Mouse (Mus musculus) stomach, embryonic 15.5 days (tissue): ENCODE measurements at regions not wholly inside any gene's neighbourhood (a gene's known extent, or its start where the extent isn't known, plus 50 kb on each side); places are given as distances from the start of the nearest gene placed in this dataset.

Experiments used
- ATAC-seq: fragments of 200-750 bp; cut with Nextera tagmentation; 2 replicates; pipeline ENCODE4 v1.8.0; 2017; ENCODE audit warnings: low read depth, moderate number of reproducible peaks, moderate TSS enrichment; ENCODE audit not compliant: insufficient read depth, low FRiP score
- H3K27ac ChIP-seq: fragments of 300-500 bp; sonication (generic); 2 replicates; pipeline ENCODE4 v1.5.1; 2015; ENCODE audit warnings: mild to moderate bottlenecking, inconsistent platforms
- H3K27me3 ChIP-seq: fragments of 300-500 bp; sonication (generic); replicated peaks from 2 replicates; pipeline ENCODE4 v1.6.1; 2015; ENCODE audit warnings: inconsistent platforms
- H3K36me3 ChIP-seq: fragments of 300-500 bp; sonication (generic); 2 replicates; pipeline ENCODE4 v1.6.1; 2015; ENCODE audit warnings: inconsistent platforms
- H3K4me1 ChIP-seq: fragments of 300-500 bp; sonication (generic); 2 replicates; pipeline ENCODE4 v1.6.1; 2015; ENCODE audit warnings: inconsistent platforms
- H3K4me2 ChIP-seq: fragments of 300-500 bp; sonication (generic); 2 replicates; pipeline ENCODE4 v1.6.1; 2015; ENCODE audit warnings: mild to moderate bottlenecking, inconsistent platforms
- H3K4me3 ChIP-seq: fragments of 300-500 bp; sonication (generic); replicated peaks from 2 replicates; pipeline ENCODE4 v1.5.1; 2015; ENCODE audit warnings: inconsistent platforms
- H3K9ac ChIP-seq: fragments of 300-500 bp; sonication (generic); 2 replicates; pipeline ENCODE4 v1.6.1; 2015; ENCODE audit warnings: inconsistent platforms
- H3K9me3 ChIP-seq: fragments of 300-500 bp; sonication (generic); 2 replicates; pipeline ENCODE4 v1.6.1; 2016; ENCODE audit warnings: inconsistent platforms
- WGBS: fragments of 180-500 bp; shearing (Covaris S2); methylation state at CpG from one replicate; pipeline ENCODE4 v1.1.7; 2015; 5-methylcytosine and 5-hydroxymethylcytosine counted together

GRCm38 (mm10) chr4:127750781-127751180, 220.0 kb downstream of the CK137956 start:
- WGBS: 89% methylated on average over 3 of the region's 3 CpGs
- no peaks in the 10 kb centered on the region for H3K36me3 ChIP-seq
- H3K4me3 ChIP-seq: no peak overlapping the region
- no peak overlapping the region for H3K27ac ChIP-seq
- no peak overlapping the region for H3K4me2 ChIP-seq
- no peaks in the 10 kb centered on the region for H3K27me3 ChIP-seq
- ATAC-seq: no peak
- H3K9ac ChIP-seq: no peak overlapping the region
- H3K4me1 ChIP-seq: no peaks in the 10 kb centered on the region
- H3K9me3 ChIP-seq: no peaks in the 10 kb centered on the region

- no peaks in the 10 kb centered on the region for H3K36me3 ChIP-seq
- H3K4me2 ChIP-seq: no peak overlapping the region
- H3K27me3 ChIP-seq: no peaks in the 10 kb centered on the region
- H3K9me3 ChIP-seq: no peaks in the 10 kb centered on the region
- no peak overlapping the region for H3K9ac ChIP-seq
- ATAC-seq: no peak
- 71% methylated on average over 5 of the region's 5 CpGs for WGBS
- H3K4me3 ChIP-seq: no peak overlapping the region
- no peak overlapping the region for H3K27ac ChIP-seq
- no peaks in the 10 kb centered on the region for H3K4me1 ChIP-seq
Observed at GRCm38 (mm10) chr4:127747876-127748275, 222.9 kb downstream of the CK137956 start.

GRCm38 (mm10) chr4:127736781-127737180, 234.0 kb downstream of the CK137956 start:
- Histone ChIP-seq H3K36me3 (no peaks in the 10 kb centered on the region), H3K9me3 (no peaks in the 10 kb centered on the region), H3K9ac (no peak overlapping the region), H3K27ac (no peak overlapping the region), H3K4me3 (no peak overlapping the region), H3K4me1 (no peaks in the 10 kb centered on the region), H3K27me3 (no peaks in the 10 kb centered on the region), H3K4me2 (no peak overlapping the region)
- ATAC-seq: no peak
- 81% methylated on average over 2 of the region's 2 CpGs for WGBS

GRCm38 (mm10) chr4:127736151-127736550, 234.6 kb downstream of the CK137956 start:
- no peaks in the 10 kb centered on the region for H3K36me3 ChIP-seq
- WGBS: 53% methylated on average over 5 of the region's 5 CpGs
- no peaks in the 10 kb centered on the region for H3K27me3 ChIP-seq
- H3K9ac ChIP-seq: no peak overlapping the region
- H3K4me2 ChIP-seq: no peak overlapping the region
- no peaks in the 10 kb centered on the region for H3K9me3 ChIP-seq
- no peak for ATAC-seq
- no peak overlapping the region for H3K27ac ChIP-seq
- H3K4me3 ChIP-seq: no peak overlapping the region
- H3K4me1 ChIP-seq: no peaks in the 10 kb centered on the region

GRCm38 (mm10) chr4:127734641-127735040, 236.1 kb downstream of the CK137956 start:
- WGBS: 45% methylated on average over 8 of the region's 8 CpGs
- Histone ChIP-seq H3K27ac (no peak overlapping the region), H3K9me3 (no peaks in the 10 kb centered on the region), H3K36me3 (no peaks in the 10 kb centered on the region), H3K4me3 (no peak overlapping the region), H3K4me1 (no peaks in the 10 kb centered on the region), H3K9ac (no peak overlapping the region), H3K4me2 (no peak overlapping the region), H3K27me3 (no peaks in the 10 kb centered on the region)
- no peak for ATAC-seq

GRCm38 (mm10) chr4:127718661-127719060, 252.1 kb downstream of the CK137956 start:
- no peak overlapping the region for H3K4me3 ChIP-seq
- no peaks in the 10 kb centered on the region for H3K36me3 ChIP-seq
- H3K9me3 ChIP-seq: no peaks in the 10 kb centered on the region
- ATAC-seq: no peak
- WGBS: 70% methylated on average over 5 of the region's 5 CpGs
- no peak overlapping the region for H3K9ac ChIP-seq
- no peak overlapping the region for H3K27ac ChIP-seq
- H3K4me2 ChIP-seq: no peak overlapping the region
- H3K4me1 ChIP-seq: no peaks in the 10 kb centered on the region
- H3K27me3 ChIP-seq: no peaks in the 10 kb centered on the region

GRCm38 (mm10) chr4:127712274-127712673, 258.5 kb downstream of the CK137956 start:
- ATAC-seq: no peak
- H3K4me1 ChIP-seq: no peaks in the 10 kb centered on the region
- no peaks in the 10 kb centered on the region for H3K36me3 ChIP-seq
- 92% methylated on average over 10 of the region's 10 CpGs for WGBS
- H3K4me2 ChIP-seq: no peak overlapping the region
- H3K9me3 ChIP-seq: no peaks in the 10 kb centered on the region
- H3K4me3 ChIP-seq: no peak overlapping the region
- no peak overlapping the region for H3K9ac ChIP-seq
- no peak overlapping the region for H3K27ac ChIP-seq
- no peaks in the 10 kb centered on the region for H3K27me3 ChIP-seq

- no peaks in the 10 kb centered on the region for H3K27me3 ChIP-seq
- WGBS: 65% methylated on average over 4 of the region's 4 CpGs
- no peak overlapping the region for H3K9ac ChIP-seq
- no peaks in the 10 kb centered on the region for H3K36me3 ChIP-seq
- ATAC-seq: no peak
- no peaks in the 10 kb centered on the region for H3K4me1 ChIP-seq
- no peaks in the 10 kb centered on the region for H3K9me3 ChIP-seq
- no peak overlapping the region for H3K27ac ChIP-seq
- no peak overlapping the region for H3K4me2 ChIP-seq
- no peak overlapping the region for H3K4me3 ChIP-seq
Observed at GRCm38 (mm10) chr4:127710816-127711215, 259.9 kb downstream of the CK137956 start.

GRCm38 (mm10) chr4:127709746-127710145, 261.0 kb downstream of the CK137956 start:
- ATAC-seq: no peak
- Histone ChIP-seq H3K4me3 (no peak overlapping the region), H3K36me3 (no peaks in the 10 kb centered on the region), H3K9ac (no peak overlapping the region), H3K27me3 (no peaks in the 10 kb centered on the region), H3K4me1 (no peaks in the 10 kb centered on the region), H3K4me2 (no peak overlapping the region), H3K9me3 (no peaks in the 10 kb centered on the region), H3K27ac (no peak overlapping the region)
- WGBS: 86% methylated on average over 6 of the region's 6 CpGs

GRCm38 (mm10) chr4:127708186-127708585, 262.6 kb downstream of the CK137956 start:
- H3K9ac ChIP-seq: no peak overlapping the region
- no peaks in the 10 kb centered on the region for H3K27me3 ChIP-seq
- WGBS: 70% methylated on average over 3 of the region's 3 CpGs
- no peaks in the 10 kb centered on the region for H3K4me1 ChIP-seq
- H3K36me3 ChIP-seq: no peaks in the 10 kb centered on the region
- no peaks in the 10 kb centered on the region for H3K9me3 ChIP-seq
- H3K27ac ChIP-seq: no peak overlapping the region
- ATAC-seq: no peak
- H3K4me3 ChIP-seq: no peak overlapping the region
- H3K4me2 ChIP-seq: no peak overlapping the region

GRCm38 (mm10) chr4:127707126-127707525, 263.6 kb downstream of the CK137956 start:
- Histone ChIP-seq H3K9me3 (no peaks in the 10 kb centered on the region), H3K4me1 (no peaks in the 10 kb centered on the region), H3K27me3 (no peaks in the 10 kb centered on the region), H3K9ac (no peak overlapping the region), H3K36me3 (no peaks in the 10 kb centered on the region), H3K27ac (no peak overlapping the region), H3K4me3 (no peak overlapping the region), H3K4me2 (no peak overlapping the region)
- WGBS: 85% methylated on average over 3 of the region's 3 CpGs
- ATAC-seq: no peak

- no peaks in the 10 kb centered on the region for H3K9me3 ChIP-seq
- ATAC-seq: no peak
- H3K4me3 ChIP-seq: no peak overlapping the region
- no peak overlapping the region for H3K4me2 ChIP-seq
- no peaks in the 10 kb centered on the region for H3K4me1 ChIP-seq
- H3K36me3 ChIP-seq: no peaks in the 10 kb centered on the region
- H3K9ac ChIP-seq: no peak overlapping the region
- 93% methylated on average over 11 of the region's 11 CpGs for WGBS
- H3K27ac ChIP-seq: no peak overlapping the region
- H3K27me3 ChIP-seq: no peaks in the 10 kb centered on the region
Observed at GRCm38 (mm10) chr4:127701651-127702050, 269.1 kb downstream of the CK137956 start.

GRCm38 (mm10) chr4:127689986-127690385, 280.8 kb downstream of the CK137956 start:
- 62% methylated on average over 4 of the region's 4 CpGs for WGBS
- no peak overlapping the region for H3K9ac ChIP-seq

More at GRCm38 (mm10) chr4:127689986-127690385, 280.8 kb downstream of the CK137956 start:
- H3K36me3 ChIP-seq: no peaks in the 10 kb centered on the region
- H3K27ac ChIP-seq: no peak overlapping the region
- H3K4me2 ChIP-seq: no peak overlapping the region
- H3K9me3 ChIP-seq: no peaks in the 10 kb centered on the region
- ATAC-seq: no peak
- no peaks in the 10 kb centered on the region for H3K27me3 ChIP-seq
- H3K4me3 ChIP-seq: no peak overlapping the region
- no peaks in the 10 kb centered on the region for H3K4me1 ChIP-seq
